Mouse (Mus musculus): ENCODE measurements around the gene Adgrg5. TPM values are rescaled to one million over a fixed set of nuclear protein-coding genes. Genes with fewer than 3 reads are reported as not detected.

Gene Adgrg5
- polyA plus RNA-seq (2021; fragmentation: Nextera tagmentation), result not detected in 2 replicates
- long read RNA-seq, experiment 1, result 0 reads
- long read RNA-seq, experiment 2, result 0 reads

GRCm38 (mm10) chr8:94923405-94923804, at the start of gene Adgrg5:
Adgrg5 (plus strand) TSS chr8:94923694.

GRCm38 (mm10) chr8:94876197-94876730, 47.2 kb upstream of the Adgrg5 start, which contains the start of gene Dok4:
Dok4 (minus strand) TSS chr8:94876330.

GRCm38 (mm10) chr8:94917851-94918495, 5.5 kb upstream of the Adgrg5 start, which contains the start of gene Ccdc102a:
Ccdc102a (minus strand) TSS chr8:94918098.

GRCm38 (mm10) chr8:94974467-94975165, 51.1 kb downstream of the Adgrg5 start, which contains the start of gene Adgrg1:
Adgrg1 (plus strand) TSS chr8:94974751.

Other genes with a start within 250 kb of the Adgrg5 start
- gene Pllp, start 227.4 kb upstream of the Adgrg5 start, polyA plus RNA-seq (2021; fragmentation: Nextera tagmentation), result 57.7 and 70.9 TPM in 2 replicates
- 0.09 and 0.14 TPM in 2 replicates for gene Ccl22, start 178.1 kb upstream of the Adgrg5 start, polyA plus RNA-seq (2021; fragmentation: Nextera tagmentation)
- 483 and 651 TPM in 2 replicates for gene Cx3cl1, start 151.7 kb upstream of the Adgrg5 start, polyA plus RNA-seq (2021; fragmentation: Nextera tagmentation)
- 2.5 and 3.2 TPM in 2 replicates for gene Ccl17, start 113.2 kb upstream of the Adgrg5 start, polyA plus RNA-seq (2021; fragmentation: Nextera tagmentation)
- gene Coq9, start 85.4 kb upstream of the Adgrg5 start, polyA plus RNA-seq (2021; fragmentation: Nextera tagmentation), result 67.1 and 83.8 TPM in 2 replicates
- 34.7 and 34.9 TPM in 2 replicates for gene Ciapin1, start 85.3 kb upstream of the Adgrg5 start, polyA plus RNA-seq (2021; fragmentation: Nextera tagmentation)
- 154 and 194 TPM in 2 replicates for gene Polr2c, start 66.2 kb upstream of the Adgrg5 start, polyA plus RNA-seq (2021; fragmentation: Nextera tagmentation)
- gene Dok4, start 47.4 kb upstream of the Adgrg5 start, polyA plus RNA-seq (2021; fragmentation: Nextera tagmentation), result 5.0 and 6.3 TPM in 2 replicates
- gene Ccdc102a, start 5.6 kb upstream of the Adgrg5 start, polyA plus RNA-seq (2021; fragmentation: Nextera tagmentation), result 1.4 and 1.5 TPM in 2 replicates
- gene Adgrg1, start 51.1 kb downstream of the Adgrg5 start, polyA plus RNA-seq (2021; fragmentation: Nextera tagmentation), result 23.5 and 27.7 TPM in 2 replicates
- gene Adgrg3, start 94.0 kb downstream of the Adgrg5 start, polyA plus RNA-seq (2021; fragmentation: Nextera tagmentation), result 0.12 TPM in 1 of 2 replicates, not detected in the other
- 0.30 and 0.69 TPM in 2 replicates for gene Drc7, start 131.4 kb downstream of the Adgrg5 start, polyA plus RNA-seq (2021; fragmentation: Nextera tagmentation)
- gene Katnb1, start 157.5 kb downstream of the Adgrg5 start, polyA plus RNA-seq (2021; fragmentation: Nextera tagmentation), result 19.6 and 27.0 TPM in 2 replicates